Mouse (Mus musculus): ENCODE results near the gene Vmn1r142. TPM values are rescaled to one million over a fixed set of nuclear protein-coding genes. Genes with fewer than 3 reads are reported as not detected.
"Not testable (repeated sequence)": the region's sequence is repeated elsewhere in the genome, so short reads cannot be mapped to it uniquely, and the experiment has no call there.

Gene Vmn1r142
- polyA plus RNA-seq (2016; fragmentation: Nextera tagmentation; extraction: Ambion mirVana) = not detected in 2 replicates

DNA sequence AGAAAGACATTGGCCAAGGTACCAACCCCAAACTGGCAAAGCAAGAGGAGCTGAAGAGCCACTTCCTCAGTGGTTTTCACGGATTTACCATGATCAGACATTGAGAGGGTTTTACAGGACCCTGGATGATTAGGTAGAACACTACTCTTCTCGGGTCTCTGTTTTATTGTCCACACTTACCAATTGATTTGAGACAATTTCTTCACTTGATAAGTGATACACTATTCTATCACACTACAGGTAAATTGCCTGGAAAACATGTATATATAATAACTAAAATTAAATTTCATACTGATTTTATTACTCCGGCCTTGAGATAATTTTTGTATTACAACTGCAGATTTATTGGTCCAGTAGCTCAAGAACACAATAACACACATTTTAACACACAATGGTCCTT lies at the start of gene Vmn1r142:
Vmn1r142 (minus strand) TSS at position 101 of the 400 bp plus-strand sequence.
- not testable (repeated sequence) for H3K9me3 ChIP-seq; DNase-seq (ENCODE audit: low spot score); H3K4me1 ChIP-seq (replicated peaks); H3K27me3 ChIP-seq (ENCODE audit: insufficient read depth, poor library complexity, severe bottlenecking); H3K4me3 ChIP-seq; H3K27ac ChIP-seq; H3K36me3 ChIP-seq
- no CpG with 5 or more reads among the region's 3 CpGs for WGBS

DNA sequence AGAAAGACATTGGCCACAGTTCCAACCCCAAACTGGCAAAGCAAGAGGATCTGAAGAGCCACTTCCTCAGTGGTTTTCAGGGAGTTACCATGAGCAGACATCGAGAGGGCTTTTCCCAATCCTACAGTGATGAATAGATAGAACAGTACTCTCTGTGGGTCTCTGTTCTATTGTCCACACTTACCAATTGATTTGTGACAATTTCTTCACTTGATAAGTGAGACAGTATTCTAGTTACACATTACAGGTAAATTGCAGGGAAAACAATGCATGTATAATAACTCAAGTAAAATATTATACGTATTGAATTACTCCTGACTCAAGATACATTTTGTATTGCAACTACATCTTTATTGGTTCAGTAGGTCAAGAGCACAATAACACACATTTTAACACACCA lies 37.3 kb upstream of the Vmn1r142 start, which contains the start of gene Gm8653:
Gm8653 (minus strand) TSS at position 101 of the 400 bp plus-strand sequence.
- not testable (repeated sequence) for H3K4me3 ChIP-seq; H3K9me3 ChIP-seq; H3K36me3 ChIP-seq; DNase-seq (ENCODE audit: low spot score); H3K27me3 ChIP-seq (ENCODE audit: insufficient read depth, poor library complexity, severe bottlenecking); H3K4me1 ChIP-seq (replicated peaks); H3K27ac ChIP-seq
- no CpG with 5 or more reads among the region's 2 CpGs for WGBS

DNA sequence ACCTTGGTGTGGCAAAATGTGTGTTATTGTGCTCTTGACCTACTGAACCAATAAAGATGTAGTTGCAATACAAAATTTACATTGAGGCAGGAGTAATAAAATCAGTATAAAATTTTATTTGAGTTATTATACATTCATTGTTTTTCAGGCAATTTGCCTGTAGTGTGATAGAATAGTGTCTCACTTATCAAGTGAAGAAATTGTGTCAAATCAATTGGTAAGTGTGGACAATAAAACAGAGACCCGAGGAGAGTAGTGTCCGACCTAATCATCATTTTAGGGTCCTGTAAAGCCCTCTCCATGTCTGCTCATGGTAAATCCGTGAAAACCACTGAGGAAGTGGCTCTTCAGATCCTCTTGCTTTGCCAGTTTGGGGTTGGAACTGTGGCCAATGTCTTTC lies 25.2 kb upstream of the Vmn1r142 start, which contains the start of gene Vmn1r143:
Vmn1r143 (plus strand) TSS at position 301 of the 400 bp plus-strand sequence.
- DNase-seq (ENCODE audit: low spot score); H3K27ac ChIP-seq; H3K4me1 ChIP-seq (replicated peaks); H3K4me3 ChIP-seq; H3K9me3 ChIP-seq; H3K27me3 ChIP-seq (ENCODE audit: insufficient read depth, poor library complexity, severe bottlenecking); H3K36me3 ChIP-seq: not testable (repeated sequence)
- no CpG with 5 or more reads among the region's 3 CpGs for WGBS

DNA sequence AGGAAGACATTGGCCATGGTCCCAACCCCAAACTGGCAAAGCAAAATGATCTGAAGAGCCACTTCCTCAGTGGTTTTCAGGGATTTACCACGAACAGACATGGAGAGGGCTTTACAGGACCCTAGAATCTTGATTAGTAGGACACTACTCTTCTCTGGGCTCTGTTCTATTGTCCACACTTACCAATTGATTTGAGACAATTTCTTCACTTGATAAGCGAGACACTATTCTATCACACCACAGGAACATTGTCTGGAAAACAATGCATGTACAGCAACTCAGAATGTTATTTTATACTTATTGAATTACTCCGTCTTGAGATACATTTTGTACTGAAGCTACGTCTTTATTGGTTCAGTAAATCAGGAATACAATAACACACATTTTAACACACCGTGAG lies 29.2 kb downstream of the Vmn1r142 start, which contains the start of gene Gm10666:
Gm10666 (minus strand) TSS at position 101 of the 400 bp plus-strand sequence.
- H3K27ac ChIP-seq; H3K4me3 ChIP-seq; DNase-seq (ENCODE audit: low spot score); H3K4me1 ChIP-seq (replicated peaks); H3K36me3 ChIP-seq; H3K9me3 ChIP-seq; H3K27me3 ChIP-seq (ENCODE audit: insufficient read depth, poor library complexity, severe bottlenecking): not testable (repeated sequence)
- WGBS = no CpG with 5 or more reads among the region's 5 CpGs

DNA sequence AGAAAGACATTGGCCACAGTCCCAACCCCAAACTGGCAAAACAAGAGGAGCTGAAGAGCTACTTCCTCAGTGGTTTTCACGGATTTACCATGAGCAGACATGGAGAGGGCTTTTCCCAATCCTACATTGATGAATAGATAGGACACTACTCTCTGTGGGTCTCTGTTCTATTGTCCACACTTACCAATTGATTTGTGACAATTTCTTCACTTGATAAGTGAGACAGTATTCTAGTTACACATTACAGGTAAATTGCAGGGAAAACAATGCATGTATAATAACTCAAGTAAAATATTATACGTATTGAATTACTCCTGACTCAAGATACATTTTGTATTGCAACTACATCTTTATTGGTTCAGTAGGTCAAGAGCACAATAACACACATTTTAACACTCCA lies 45.7 kb downstream of the Vmn1r142 start, which contains the start of gene Gm16451:
Gm16451 (minus strand) TSS at position 101 of the 400 bp plus-strand sequence.
- not testable (repeated sequence) for H3K9me3 ChIP-seq; H3K36me3 ChIP-seq; H3K27me3 ChIP-seq (ENCODE audit: insufficient read depth, poor library complexity, severe bottlenecking); H3K4me3 ChIP-seq; H3K27ac ChIP-seq; H3K4me1 ChIP-seq (replicated peaks); DNase-seq (ENCODE audit: low spot score)
- WGBS = no CpG with 5 or more reads among the region's 2 CpGs

Other genes with a start within 250 kb of the Vmn1r142 start
- gene Gm5891, start 242.7 kb downstream of the Vmn1r142 start, polyA plus RNA-seq (2016; fragmentation: Nextera tagmentation; extraction: Ambion mirVana) = not detected in 2 replicates
- gene Vmn1r137, start 169.4 kb downstream of the Vmn1r142 start, polyA plus RNA-seq (2016; fragmentation: Nextera tagmentation; extraction: Ambion mirVana) = not detected in 2 replicates
- not detected in 2 replicates for gene Vmn1r138, start 135.1 kb downstream of the Vmn1r142 start, polyA plus RNA-seq (2016; fragmentation: Nextera tagmentation; extraction: Ambion mirVana)
- not detected in 2 replicates for gene Gm6176, start 107.7 kb downstream of the Vmn1r142 start, polyA plus RNA-seq (2016; fragmentation: Nextera tagmentation; extraction: Ambion mirVana)
- not detected in 2 replicates for gene Vmn1r139, start 95.0 kb downstream of the Vmn1r142 start, polyA plus RNA-seq (2016; fragmentation: Nextera tagmentation; extraction: Ambion mirVana)
- gene Gm16451, start 45.8 kb downstream of the Vmn1r142 start, polyA plus RNA-seq (2016; fragmentation: Nextera tagmentation; extraction: Ambion mirVana) = not detected in 2 replicates
- gene Gm10666, start 29.3 kb downstream of the Vmn1r142 start, polyA plus RNA-seq (2016; fragmentation: Nextera tagmentation; extraction: Ambion mirVana) = not detected in 2 replicates
- gene Vmn1r143, start 25.3 kb upstream of the Vmn1r142 start, polyA plus RNA-seq (2016; fragmentation: Nextera tagmentation; extraction: Ambion mirVana) = not detected in 2 replicates
- gene Gm8653, start 37.2 kb upstream of the Vmn1r142 start, polyA plus RNA-seq (2016; fragmentation: Nextera tagmentation; extraction: Ambion mirVana) = not detected in 2 replicates
- not detected in 2 replicates for gene Gm8453, start 65.4 kb upstream of the Vmn1r142 start, polyA plus RNA-seq (2016; fragmentation: Nextera tagmentation; extraction: Ambion mirVana)
- gene Gm4187, start 165.7 kb upstream of the Vmn1r142 start, polyA plus RNA-seq (2016; fragmentation: Nextera tagmentation; extraction: Ambion mirVana) = not detected in 2 replicates
- not detected in 2 replicates for gene Gm8660, start 207.0 kb upstream of the Vmn1r142 start, polyA plus RNA-seq (2016; fragmentation: Nextera tagmentation; extraction: Ambion mirVana)
- not detected in 2 replicates for gene Vmn1r148, start 249.5 kb upstream of the Vmn1r142 start, polyA plus RNA-seq (2016; fragmentation: Nextera tagmentation; extraction: Ambion mirVana)

Data from hindbrain, embryonic 10.5 days (tissue).